Mouse (Mus musculus) large intestine, adult 2 months (tissue): ENCODE data around the gene Eml2. TPM values are rescaled to one million over a fixed set of nuclear protein-coding genes. Genes with fewer than 3 reads are reported as not detected.

Experiments used
- DNase-seq: peaks from one replicate; pipeline ENCODE4 v3.0.0-alpha.2; 2012; ENCODE audit warnings: low read depth, low spot score
- WGBS: fragments of 180-500 bp; shearing (Covaris S2); methylation state at CpG from one replicate; pipeline ENCODE4 v1.1.7; 2018; 5-methylcytosine and 5-hydroxymethylcytosine counted together
- polyA plus RNA-seq: library from polyadenylated mRNA; depleted of rRNA; stranded (reverse); fragments of >200 nt; gene quantifications from 2 replicates; pipeline ENCODE4 v1.2.3, GENCODE M21; 2012

Eml2 gene
- polyA plus RNA-seq, 1 experiment: 16.7 TPM

DNA sequence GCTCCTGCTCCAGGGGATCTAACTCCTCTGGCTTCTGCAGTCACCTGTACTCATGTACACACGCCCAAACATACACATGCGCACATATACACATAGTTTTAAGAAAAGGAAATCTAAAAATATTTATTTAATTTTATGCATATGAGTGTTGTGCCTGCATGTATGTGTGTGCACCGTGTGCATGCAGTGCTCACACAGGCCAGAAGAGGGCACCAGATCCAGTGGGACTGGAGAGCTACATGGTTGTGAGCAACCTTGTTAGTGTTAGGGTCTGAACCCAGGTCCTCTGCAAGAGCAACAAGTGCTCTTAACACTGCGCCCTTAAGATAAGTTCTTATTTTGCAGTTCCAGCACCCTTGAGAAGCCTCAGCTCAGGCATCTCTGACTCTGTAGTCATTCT, 18.5 kb downstream of the Eml2 start:
- DNase-seq: no peak
- 99% methylated on average over 4 of the region's 4 CpGs for WGBS

DNA sequence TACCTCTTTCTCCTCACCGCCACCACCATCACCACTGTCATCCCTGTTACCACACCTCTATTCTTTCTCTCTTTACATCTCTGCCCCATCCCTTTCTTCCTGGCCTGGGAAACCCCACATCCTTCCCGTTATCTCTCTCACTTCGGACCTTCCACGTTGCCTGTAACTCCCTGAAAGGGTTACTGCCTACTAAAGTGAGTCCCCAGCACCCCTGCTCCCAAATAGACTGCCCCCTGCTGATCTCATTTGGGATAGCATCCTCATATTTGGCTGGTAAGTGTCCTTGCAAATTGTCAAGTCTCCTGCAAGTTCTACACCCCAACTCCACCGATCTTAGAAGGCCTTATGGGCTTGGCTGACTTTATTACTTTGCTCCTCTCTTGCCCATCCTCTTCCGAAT, 20.5 kb downstream of the Eml2 start:
- no peak for DNase-seq
- WGBS: 59% methylated on average over 6 of the region's 6 CpGs

DNA sequence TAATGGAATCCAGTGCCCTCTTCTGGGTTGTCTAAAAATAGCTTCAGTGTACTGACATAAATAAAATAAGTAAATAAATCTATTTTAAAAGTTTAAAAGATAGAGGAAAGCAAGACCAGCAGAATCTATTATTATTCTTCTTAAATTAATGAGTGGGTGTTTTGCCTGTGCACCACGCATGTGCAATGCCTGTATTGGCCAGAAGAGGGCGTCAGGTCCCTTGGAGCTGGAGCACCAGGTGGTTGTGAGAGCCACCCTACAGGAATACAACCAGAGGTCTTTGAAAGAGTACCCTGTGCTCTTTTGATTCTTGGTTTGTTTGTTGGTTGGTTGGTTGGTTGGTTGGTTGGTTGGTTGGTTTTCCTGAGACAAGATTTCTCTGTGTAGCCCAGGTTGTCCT, 21.8 kb downstream of the Eml2 start:
- DNase-seq: no peak
- WGBS: 37% methylated on average over 2 of the region's 2 CpGs

DNA sequence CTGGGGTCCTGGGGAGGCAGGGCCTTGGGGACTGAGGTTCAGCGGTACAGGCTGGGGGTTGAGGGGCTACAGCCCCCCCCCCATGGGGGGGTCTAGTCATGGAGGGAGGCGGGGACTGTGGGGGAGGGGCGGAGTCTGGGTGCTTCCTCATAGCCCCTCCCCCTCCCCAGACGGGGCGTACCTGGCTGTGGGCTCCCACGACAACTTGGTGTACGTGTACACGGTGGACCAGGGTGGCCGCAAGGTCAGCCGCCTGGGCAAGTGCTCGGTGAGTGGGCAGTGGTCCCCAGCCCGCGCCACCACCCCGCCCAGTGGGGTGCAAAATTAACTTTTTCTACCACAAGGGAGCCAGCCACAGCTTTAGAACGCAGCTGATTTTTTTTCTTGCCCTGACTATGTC, 25.4 kb downstream of the Eml2 start:
- 76% methylated on average over 15 of the region's 15 CpGs for WGBS
- DNase-seq: no peak

DNA sequence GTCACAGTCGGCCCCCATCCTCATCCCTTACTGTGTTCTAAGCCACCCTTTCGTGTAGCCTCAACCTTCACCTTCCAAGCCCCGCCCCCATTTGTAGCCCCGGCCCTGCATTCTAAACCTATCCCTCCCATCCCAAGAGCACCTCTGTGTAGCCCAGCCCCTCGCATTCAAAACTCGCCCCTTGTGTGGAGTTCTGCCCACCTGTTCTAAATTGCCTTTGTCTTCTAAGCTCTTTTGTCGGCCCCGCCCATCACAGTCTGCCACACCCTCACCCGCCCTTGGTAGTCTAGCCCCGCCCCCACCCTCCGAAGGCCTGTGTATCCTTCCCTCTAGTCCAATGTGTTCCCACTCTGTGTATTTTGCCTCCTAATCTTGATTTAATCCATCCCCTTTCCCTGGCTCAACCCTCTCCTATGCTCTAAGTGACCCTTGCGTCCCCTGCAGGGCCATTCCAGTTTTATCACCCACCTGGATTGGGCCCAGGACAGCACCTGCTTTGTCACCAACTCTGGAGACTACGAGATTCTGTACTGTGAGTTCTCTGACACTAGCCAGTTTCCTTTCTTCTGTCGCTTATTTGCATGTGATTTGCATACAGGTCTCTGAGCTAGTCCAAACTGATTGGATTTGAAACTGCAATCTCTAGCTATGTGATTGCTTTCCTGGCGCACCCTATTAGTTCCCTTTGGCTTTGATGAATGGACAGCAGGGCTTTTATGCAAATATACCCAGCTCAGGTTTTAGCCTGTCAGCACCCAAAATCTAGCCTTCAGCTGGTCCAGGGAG, 26.0 kb downstream of the Eml2 start:
- WGBS: 38% methylated on average over 15 of the region's 15 CpGs
- DNase-seq: no peak

DNA sequence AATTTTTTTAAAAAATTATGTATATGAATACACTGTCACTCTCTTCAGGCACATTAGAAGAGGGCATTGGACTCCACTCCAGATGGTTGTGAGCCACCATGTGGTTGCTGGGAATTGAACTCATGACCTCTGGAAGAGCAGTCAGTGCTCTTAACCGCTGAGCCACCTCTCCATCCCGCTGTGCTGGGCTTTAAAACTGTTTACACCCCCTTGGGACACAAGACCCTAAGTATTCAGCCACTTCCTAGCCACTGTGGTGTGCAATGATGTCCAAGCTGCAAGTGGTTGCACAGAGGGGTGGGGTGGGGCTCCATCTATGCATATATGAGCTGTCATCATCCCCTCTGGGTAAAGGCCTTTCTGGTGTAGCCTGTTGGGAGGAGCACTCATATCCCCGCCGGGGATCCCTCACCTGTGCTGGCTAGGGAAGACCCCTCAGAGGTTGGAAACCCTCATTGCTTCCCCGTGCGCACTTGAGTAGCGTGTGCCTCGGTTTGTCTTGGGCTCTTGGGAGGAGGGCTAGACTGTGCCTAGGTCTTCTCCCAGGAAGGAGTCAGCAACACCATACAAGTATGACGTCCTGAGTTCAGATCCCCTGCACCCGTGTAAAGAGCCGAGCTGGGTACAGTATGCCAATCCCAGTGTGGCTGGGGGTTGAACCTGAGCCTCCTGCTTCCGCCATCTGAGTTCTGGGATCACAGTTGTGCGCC, 32.1 kb downstream of the Eml2 start:
- 77% methylated on average over 13 of the region's 13 CpGs for WGBS
- no peak for DNase-seq

DNA sequence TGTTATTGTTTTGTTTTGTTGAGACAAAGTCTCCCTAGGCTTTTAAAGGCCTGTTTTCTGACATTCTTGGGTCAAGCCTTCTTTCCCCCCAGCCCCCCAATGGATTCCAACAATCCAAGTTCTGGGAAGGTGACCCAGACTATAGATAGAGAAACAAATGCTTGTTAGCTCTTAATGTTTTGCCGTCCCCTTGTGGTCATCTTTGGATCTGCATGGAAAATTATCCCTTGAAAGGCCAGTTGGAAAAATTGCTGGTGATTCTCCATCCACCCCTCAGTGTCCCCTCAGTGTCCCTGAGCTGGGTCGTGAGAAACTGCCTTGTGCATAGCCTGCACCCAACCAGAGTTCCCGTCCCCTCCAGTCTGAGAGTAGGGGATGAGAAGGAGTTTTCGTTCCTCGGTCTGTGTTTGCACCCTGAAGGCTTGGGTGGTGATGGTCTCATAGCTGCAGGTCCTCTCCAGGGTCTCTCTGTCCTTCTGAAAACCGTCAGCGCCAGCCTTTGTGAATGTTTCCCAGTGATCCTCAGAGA, 32.8 kb downstream of the Eml2 start:
- no peak for DNase-seq
- WGBS: 56% methylated on average over 7 of the region's 7 CpGs

DNA sequence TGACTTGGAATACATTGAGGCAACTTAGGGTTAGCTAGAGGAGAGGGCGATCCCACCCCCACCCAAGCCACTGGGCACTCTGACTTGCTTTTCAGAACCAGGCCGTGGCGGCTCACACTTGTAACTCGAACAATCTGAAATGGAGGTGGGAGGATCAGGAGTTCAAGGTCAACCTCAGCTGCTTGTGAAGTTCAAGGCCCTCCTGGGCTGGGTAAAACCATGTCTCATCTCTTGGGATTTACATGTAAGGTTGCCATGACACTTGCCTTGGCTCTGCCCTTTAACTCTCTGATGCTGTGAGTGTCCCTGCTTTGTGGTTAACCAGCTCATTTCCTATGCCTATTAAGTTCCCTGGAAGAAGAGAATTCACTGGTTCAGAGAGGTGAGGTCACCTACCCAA, 33.3 kb downstream of the Eml2 start:
- DNase-seq: no peak
- WGBS: 71% methylated on average over 4 of the region's 4 CpGs

DNA sequence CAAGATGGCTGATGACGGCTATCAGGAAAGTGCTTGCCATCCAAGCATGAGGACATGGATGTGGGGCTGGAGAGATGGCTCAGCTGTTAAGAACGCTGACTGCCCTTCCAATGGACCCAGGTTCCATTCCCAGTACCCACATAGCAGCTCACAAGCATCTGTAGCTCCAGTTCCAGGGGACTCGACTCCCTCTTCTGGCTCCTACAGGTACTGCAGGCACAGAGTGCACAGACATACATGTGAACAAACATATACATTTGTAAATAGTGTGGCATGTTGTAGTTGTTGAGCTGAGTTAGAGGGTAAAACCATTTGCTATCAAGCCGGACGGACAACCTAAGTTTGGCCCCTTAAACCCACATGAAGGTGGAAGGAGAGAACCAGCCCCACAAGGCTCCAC, 33.8 kb downstream of the Eml2 start:
- WGBS: 93% methylated on average over 5 of the region's 5 CpGs
- no peak for DNase-seq

DNA sequence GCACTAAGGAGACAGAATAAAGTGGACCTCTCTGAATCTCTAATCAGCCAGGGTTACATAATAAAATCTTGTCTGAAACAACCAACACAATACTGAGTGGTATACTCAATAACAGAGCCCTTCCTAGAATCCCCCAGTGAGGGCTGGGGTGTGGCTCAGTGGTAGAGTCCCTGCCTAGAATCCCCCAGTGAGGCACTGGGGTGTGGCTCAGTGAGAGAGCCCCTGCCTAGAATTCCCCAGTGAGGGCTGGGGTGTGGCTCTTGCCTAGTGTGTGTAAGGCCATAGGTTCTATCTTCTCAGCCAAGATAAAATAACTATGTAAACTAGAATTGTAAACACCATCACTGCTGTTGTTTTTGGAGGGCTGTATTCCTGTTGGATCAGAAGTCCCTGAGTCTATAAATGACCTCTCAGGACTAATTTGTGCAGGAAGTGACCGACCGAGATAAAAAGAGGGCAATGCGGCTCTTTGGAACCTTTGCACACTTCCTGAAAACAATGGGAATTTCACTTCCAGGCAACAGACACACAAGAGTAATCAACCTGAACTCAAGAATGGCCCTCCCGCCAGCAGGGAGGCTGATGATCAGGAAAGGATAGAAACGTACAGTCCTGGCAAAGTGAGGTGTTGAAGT, 34.9 kb downstream of the Eml2 start:
- WGBS: 30% methylated on average over 5 of the region's 5 CpGs
- DNase-seq: no peak

DNA sequence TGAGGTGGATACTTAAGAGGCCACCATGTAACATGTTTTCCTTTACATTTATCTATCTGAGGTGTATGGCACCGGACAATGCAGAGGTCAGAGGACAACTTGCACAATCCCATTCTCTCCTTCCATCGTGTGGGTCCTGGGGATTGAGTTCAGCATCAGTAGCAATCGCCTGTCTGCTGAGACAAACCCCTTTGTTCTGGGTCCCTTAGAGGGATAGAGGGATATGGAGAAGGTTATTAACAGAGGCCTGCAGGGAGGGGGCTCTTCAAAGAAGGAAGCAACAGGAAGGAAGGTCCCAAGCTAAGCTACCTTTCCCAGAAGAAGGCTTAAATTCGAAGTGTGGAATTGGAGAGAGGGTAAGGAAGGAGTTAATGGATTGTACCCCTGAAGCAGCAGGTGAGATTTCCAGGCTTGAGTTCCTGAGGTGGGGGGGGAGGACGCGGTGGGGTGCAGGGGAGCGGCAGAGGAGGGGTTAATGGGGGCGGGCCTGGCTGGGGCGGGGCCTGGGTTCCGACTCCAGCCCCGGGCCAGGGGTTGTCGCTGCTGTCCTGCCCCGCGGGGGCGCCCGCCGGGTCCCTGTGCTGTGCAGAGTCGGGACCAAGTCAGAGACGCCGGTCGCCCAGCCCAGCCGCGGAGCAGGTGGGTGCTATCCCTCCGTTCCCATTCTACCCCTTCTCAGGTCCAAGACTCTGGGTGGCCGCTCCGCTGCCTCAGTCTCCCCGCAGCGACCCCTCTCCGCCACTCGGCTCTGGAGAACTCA, 36.0 kb downstream of the Eml2 start, which contains the start of gene Gpr4:
TSS of gene Gpr4 (plus strand) at position 543 of the 760 bp plus-strand sequence.
- 5% methylated on average over 29 of the region's 30 CpGs for WGBS
- no peak for DNase-seq

DNA sequence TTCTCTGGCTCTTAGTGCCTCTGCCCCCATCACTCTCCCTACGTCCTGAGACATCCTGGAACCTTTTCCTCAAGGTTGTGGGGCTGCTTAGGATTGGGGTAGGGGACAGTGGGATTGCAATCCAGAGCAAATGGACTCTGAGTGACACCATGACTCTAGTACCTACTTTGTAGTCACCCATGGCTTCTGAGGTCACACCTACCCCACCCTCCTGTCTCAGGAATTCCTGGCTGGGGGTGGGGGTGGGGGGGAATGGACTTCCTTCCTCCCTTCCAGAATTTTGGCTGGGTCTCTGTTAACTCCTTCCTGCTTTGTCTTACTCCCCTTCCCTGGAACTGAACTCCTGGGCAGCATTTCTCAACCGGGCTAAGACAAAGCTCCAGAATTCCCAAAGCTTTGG, 37.2 kb downstream of the Eml2 start:
- 72% methylated on average over 2 of the region's 2 CpGs for WGBS
- DNase-seq: no peak

DNA sequence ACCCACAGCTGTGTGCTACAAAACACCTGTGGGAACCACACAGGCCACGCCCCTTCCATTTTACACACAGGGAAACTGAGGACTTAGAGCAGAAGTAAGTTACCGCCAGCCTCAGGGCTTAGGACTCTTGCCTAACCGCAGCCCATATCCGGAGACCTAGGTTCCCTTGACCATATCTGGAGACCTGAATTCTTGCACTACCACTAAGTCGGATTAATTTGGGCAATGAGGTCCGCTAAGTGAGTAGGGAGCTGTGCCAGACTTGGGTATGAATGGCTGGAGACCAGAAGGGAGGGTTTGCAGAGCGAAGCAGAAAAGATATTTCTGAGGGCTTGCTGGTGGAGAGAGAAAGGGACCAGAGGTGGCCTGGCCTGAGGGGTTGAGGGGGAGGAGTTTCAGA, 38.1 kb downstream of the Eml2 start:
- WGBS: 55% methylated on average over 7 of the region's 7 CpGs
- DNase-seq: no peak

DNA sequence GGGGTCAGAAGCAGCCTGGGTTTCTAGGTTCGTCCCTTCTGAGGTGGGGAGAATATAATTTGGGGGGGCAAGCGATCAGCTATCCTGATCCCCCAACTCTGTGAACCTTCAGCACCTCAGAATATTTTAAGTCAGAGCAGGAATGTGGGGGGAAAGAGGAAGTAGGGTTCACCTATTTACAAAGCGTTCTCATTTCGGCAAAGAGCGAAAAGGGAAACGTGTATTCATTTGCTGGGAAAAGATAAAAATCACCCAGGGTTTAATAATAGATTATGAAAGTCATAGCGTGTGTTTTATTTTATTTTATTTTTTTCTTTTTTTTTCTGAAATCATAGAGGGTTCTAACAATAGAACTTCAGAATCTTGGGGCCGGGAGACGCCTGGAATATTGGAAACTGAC, 38.7 kb downstream of the Eml2 start:
- no peak for DNase-seq
- whole genome bisulfite sequencing: 54% methylated on average over 9 of the region's 9 CpGs

DNA sequence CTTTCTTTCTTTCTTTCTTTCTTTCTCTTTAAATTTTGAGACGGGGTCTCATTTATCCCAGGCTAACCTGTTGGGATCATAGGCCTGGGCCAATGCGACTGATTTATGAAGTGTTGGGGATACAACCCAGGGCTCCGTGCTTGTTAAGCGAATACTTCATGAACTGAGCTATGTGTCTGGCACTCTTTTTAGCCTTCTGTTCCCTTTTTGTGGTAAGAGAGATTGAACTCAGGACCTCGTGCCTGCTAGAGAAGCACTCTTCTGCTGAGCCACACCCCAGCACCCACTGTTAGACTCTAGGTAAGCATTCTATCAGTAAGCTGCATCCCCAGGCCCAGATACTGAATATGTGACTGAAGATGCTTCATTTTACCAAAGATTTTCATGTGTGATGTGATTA, 41.3 kb downstream of the Eml2 start:
- DNase-seq: no peak
- WGBS: 61% methylated on average over 5 of the region's 5 CpGs

DNA sequence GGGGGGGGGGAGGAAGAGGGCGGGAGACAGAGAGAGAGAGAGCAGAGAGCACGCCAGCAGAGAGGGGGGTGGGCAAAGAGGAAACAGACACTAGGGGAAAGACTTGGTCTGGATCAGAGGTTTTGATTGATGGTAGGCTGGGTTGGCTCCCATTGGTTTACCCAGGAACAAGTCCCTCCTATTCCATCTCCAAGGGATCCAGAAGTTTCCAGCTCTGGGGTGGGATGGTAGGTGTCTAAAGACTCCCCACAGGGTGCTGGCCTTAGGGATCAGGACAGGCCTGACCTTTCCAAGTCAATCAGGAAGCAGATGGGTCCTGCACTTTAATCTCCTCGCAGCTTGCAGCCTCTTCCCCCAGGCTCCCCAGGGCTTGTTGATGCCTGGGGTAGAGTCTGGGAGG, 41.7 kb downstream of the Eml2 start:
- 27% methylated on average over 2 of the region's 3 CpGs for WGBS
- no peak for DNase-seq

DNA sequence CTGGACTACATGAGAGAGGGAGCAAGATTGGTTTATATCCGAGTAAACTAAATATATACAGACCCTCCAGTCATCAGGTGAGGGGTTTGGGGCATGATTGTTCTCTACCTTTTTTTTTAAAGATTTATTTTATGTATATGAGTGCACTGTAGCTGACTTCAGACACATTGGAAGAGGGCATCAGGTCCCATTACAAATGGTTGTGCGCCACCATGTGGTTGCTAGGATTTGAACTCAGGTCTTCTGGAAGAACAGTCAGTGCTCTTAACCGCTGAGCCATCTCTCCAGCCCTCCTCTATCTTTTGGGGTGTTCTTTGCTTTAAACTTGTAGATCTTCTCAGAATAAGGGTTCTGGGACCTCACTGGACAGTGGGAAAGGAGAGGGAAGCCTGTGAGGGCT, 43.8 kb downstream of the Eml2 start:
- WGBS: 63% methylated on average over 3 of the region's 3 CpGs
- no peak for DNase-seq

DNA sequence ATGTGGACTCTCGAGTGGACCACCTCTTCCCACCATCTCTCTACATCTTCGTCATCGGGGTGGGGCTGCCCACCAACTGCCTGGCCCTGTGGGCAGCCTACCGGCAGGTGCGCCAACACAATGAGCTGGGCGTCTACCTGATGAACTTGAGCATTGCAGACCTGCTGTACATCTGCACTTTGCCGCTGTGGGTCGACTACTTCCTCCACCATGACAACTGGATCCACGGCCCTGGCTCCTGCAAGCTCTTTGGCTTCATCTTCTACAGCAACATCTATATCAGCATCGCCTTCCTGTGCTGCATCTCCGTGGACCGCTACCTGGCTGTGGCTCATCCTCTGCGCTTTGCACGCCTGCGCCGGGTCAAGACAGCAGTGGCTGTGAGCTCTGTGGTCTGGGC, 46.0 kb downstream of the Eml2 start:
- WGBS: 92% methylated on average over 16 of the region's 16 CpGs
- DNase-seq: no peak

DNA sequence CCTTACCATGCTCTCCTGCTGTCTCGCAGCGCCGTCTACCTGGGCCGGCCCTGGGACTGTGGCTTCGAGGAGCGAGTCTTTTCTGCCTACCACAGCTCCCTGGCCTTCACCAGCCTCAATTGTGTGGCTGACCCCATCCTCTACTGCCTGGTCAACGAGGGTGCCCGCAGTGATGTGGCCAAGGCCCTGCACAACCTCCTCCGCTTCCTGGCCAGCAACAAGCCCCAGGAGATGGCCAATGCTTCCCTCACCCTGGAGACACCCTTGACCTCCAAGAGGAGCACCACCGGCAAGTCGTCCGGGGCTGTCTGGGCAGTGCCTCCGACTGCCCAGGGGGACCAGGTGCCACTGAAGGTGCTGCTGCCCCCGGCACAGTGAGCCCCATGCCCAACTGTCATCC, 46.7 kb downstream of the Eml2 start:
- no peak for DNase-seq
- WGBS: 87% methylated on average over 14 of the region's 14 CpGs

DNA sequence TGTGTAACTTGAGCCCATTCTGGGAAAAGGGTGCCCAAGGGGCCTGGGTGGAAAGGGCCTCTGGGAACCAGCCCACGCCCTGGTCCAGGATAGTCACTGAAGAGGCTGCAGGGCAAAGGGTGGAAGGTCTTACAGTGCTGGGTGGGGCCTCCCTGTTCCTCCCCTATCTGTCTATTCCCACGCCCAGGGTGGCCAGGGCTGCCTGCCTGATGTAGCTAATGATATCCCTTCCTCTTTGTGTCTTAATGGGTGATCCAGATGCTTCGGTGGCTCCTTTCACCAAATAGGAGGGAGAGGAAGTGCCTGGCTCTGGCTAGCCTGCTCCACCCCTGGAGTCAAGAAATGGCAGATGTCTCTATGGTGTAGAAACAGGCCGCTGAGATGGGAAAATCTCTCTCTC, 48.7 kb downstream of the Eml2 start:
- no peak for DNase-seq
- WGBS: 45% methylated on average over 4 of the region's 4 CpGs
